Mouse (Mus musculus) olfactory bulb, adult 2 months (tissue): ENCODE data around the gene Sec23a.

Experiments
- CTCF ChIP-seq: fragments of 200-500 bp; IDR thresholded peaks from 2 replicates; pipeline ENCODE4 v1.5.1; 2012; ENCODE audit warnings: low read depth, mild to moderate bottlenecking, low read length, moderate library complexity; ENCODE audit not compliant: insufficient read depth
- POLR2A ChIP-seq: fragments of 200-500 bp; IDR thresholded peaks from 2 replicates; pipeline ENCODE4 v1.6.1; 2012; ENCODE audit warnings: mild to moderate bottlenecking, low read depth, low read length, moderate library complexity; ENCODE audit not compliant: insufficient read depth

GRCm38 (mm10) chr12:59011275-59011843 is 458 bp downstream of the Sec23a start:
- TF ChIP-seq POLR2A (no peak), CTCF (no peak)
